Mouse (Mus musculus) cerebellum, adult (tissue): ENCODE measurements around the gene Samd9l.
"Not testable (repeated sequence)": the region's sequence is repeated elsewhere in the genome, so short reads cannot be mapped to it uniquely, and the experiment has no call there.

Source experiments
- ATAC-seq: cut with Nextera tagmentation; 2 replicates; pipeline ENCODE4 v1.9.2; 2017; ENCODE audit warnings: mild to moderate bottlenecking, moderate library complexity, mixed read lengths; ENCODE audit not compliant: insufficient number of reproducible peaks, low FRiP score, low TSS enrichment

The Samd9l gene

DNA sequence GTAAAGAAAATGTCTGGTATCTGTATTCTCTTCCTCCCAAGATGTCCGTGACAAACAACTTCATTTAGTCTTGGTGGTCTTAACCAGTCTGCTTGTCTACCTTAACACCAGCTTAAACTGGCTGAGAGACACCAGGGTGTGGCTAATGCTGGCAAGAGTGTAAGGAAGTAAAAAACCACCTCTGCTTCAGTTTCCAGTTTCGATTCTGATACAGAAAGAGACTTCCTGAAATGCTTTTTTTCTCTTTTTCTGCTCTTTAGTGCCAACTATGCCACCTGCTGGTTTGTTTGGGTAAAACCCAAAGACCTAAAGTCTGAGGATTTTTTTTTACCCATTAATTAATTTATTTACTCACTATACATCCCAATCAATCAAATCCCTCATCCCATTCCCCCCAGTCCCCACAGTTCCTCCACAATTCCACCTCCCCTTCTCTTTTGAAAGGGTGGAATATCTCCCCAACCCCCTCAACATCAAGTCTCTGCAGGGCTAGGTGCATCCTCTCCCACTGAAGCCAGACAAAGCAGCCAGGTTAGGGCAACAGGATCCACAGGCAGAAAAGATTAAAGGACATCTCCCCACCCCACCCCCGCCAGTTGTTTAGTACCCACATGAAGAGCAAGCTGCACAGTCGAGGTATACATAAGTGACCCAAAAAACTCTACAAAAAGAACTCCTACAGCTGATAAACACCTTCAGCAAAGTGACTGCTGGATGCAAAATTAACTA is at the start of gene Samd9l:
Gene Samd9l, minus strand, starts transcription at position 233 of the 729 bp plus-strand sequence.
- ATAC-seq, result not testable (repeated sequence)

- ATAC-seq, result peak; percentile 81
These were observed 48.0 kb upstream of the Samd9l start for GRCm38 (mm10) chr6:3447404-3447803.

GRCm38 (mm10) chr6:3443905-3444304 is 44.5 kb upstream of the Samd9l start:
- no peak for ATAC-seq

GRCm38 (mm10) chr6:3436087-3436486 is 36.7 kb upstream of the Samd9l start:
- ATAC-seq, result no peak

DNA sequence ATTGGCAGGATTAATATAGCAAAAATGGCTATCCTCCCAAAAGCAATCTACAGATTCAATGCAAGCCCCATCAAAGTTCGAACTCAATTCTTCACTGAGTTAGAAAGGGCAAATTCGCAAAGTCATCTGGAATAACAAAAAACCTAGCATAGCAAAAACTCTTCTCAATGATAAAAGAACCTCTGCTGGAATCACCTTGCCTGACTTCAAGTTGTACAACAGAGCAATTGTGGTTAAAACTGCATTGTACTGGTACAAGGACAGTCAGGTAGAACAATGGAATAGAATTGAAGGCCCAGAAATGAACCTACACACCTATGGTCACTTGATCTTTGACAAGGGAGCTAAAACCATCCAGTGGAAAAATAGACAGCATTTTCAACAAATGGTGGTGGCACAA is 31.6 kb upstream of the Samd9l start:
- not testable (repeated sequence) for ATAC-seq

DNA sequence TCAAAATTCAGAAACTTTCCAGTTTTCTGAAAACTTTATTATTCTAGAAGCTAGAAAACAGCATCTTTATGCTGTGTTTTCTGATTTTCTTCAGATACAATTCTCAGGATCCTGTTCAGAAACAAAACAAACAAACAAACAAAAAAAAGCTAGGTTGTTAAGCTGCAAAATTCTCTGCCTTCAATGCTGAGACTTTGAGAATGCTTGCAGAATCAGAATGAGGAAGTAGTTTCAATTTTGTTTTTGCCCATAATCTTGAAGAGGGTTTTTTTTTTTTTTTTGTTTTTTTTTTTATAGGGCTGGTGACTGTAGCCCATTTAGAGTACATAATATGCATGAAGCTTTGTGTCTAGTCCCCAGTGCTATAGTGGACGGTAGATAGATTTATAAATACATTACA is 27.7 kb upstream of the Samd9l start:
- no peak for ATAC-seq

- not testable (repeated sequence) for ATAC-seq
These were observed 26.0 kb upstream of the Samd9l start for GRCm38 (mm10) chr6:3425333-3425732.

GRCm38 (mm10) chr6:3424613-3425277 is 25.4 kb upstream of the Samd9l start:
- not testable (repeated sequence) for ATAC-seq

DNA sequence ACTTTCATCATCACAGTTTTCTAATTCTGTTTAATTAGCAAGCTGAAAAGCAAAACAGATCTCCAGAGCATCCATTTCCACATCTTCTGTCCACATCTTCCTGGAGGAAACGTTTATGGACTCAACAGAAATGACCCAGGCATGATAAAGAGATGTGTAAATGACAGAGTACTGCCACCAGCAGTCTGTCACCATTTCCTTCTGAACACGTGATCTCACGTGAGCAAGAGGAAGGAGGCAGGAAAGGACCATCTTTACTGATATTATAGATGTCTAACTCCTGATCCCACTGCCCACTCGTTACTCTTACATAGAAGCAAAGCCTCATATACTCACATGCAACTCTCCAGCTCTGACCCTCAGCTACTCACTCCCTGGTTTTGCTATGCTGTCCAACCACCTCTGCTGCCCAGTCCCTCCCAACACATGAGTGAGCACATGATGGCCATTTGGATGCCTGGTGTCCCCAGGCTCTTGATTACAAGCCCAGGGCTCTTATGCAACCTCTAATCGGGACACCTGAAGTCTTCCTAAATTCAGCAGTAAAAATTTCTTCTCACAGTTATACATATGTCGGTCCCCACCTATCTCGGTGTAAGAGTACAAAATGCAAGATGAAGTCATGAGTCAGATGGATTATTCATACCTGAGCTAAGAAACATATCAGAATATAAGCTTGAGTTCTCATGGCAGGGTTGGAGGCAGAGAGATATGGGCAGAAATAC is 2.0 kb downstream of the Samd9l start:
- ATAC-seq, result not testable (repeated sequence)

DNA sequence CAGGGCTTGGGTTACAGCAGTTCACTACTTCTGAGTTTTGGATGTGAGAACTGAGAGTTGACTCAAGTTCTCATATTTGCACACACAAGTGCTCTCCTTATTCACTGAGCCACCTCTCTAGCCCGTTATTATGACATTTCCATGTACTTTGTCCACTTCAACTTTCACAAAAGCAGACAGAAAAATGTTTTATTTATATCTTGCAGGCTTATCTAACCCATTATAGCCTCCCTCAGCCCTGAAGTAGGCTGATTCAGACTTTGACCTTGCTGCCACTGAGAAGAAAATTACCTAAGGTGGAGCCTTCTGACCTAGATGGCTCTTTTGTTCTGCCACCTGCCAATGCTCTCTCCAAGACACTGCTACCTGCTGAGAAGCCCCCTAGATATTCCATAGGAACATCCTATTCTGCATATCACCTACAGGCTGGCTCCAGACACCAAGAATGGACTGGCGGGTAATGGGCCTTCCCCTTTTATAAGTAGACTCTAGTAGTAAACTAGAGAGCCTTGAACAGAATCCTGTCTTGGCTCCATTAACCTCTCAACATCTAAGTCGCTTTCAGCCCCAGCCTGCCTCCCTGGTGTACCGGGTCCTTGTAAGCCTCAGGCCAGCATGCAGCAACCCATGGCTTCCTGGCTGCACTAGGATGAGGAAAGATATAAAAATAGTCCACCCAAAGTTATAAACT is 3.3 kb downstream of the Samd9l start:
- not testable (repeated sequence) for ATAC-seq

DNA sequence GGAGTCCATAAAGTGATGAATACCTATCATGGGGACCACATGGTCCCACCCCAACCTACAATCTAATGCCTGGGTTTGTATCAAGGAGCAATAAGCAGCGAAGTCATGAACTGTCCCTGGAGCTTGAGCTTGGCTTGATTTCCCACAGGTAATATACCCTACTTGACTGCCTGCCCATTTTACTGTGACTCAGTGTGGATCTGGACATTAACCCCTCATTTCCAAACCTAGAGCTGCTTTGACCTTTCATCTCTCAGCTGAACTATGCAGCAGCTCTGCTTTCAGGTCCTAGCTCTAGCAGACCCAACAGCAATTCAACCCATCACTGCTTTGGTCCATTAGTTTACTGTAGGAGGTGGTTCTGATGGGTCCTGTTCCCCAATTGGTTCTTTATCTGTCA is 9.4 kb downstream of the Samd9l start:
- no peak for ATAC-seq

DNA sequence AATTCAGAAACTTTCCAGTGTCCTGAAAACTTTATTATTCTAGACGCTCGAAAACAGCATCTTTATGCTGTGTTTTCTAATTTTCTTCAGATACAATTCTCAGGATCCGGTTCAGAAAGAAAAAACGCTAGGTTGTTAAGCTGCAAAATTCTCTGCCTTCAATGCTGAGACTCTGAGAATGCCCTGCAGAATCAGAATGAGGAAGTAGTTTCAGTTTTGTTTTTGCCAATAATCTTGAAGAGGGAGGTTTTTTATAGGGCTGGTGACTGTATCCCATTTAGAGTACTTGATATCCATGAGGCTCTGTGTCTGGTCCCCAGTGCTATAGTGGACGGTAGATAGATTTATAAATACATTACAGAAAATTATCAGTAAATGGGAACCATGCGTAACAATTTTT is 12.8 kb downstream of the Samd9l start:
- no peak for ATAC-seq

- ATAC-seq, result not testable (repeated sequence)
These were observed 14.6 kb downstream of the Samd9l start for GRCm38 (mm10) chr6:3384816-3385215.

DNA sequence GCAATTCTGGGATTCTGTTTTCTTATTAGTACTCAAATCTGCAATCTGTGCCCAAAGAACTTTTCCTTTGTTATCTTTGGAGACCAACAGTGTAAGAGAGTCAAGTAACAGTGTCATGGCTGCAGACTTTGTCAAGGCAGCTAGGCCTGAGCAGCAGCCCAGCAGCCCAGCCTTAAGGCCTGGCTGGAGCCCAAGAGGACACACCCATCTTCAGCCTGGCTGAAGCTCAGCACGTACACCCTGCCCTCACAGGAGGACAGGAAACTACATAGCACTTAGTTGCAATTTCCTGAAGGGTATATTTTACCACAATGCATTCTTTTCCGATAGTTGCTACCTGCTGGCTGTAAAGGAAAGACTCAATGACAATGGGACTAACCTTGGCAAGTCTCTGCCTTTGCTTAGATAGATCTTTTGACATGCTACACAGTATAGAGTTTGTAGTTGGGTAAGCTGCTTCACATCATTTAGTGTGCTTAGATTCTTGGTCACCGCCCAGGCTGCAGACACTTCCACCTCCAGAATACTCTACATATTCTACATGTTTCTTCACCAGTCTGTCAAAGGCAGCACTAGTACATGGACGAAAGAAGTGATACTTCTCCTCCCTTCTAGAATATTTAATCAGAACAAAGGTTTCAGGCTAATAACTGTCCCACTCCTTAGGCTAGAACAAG is 15.1 kb downstream of the Samd9l start:
- ATAC-seq, result not testable (repeated sequence)

- no peak for ATAC-seq
These were observed 20.2 kb downstream of the Samd9l start for GRCm38 (mm10) chr6:3379146-3379545.

GRCm38 (mm10) chr6:3376687-3377086 is 22.7 kb downstream of the Samd9l start:
- ATAC-seq, result no peak

- no peak for ATAC-seq
These were observed 29.8 kb downstream of the Samd9l start for GRCm38 (mm10) chr6:3369527-3369926.

- not testable (repeated sequence) for ATAC-seq
These were observed 33.8 kb downstream of the Samd9l start for GRCm38 (mm10) chr6:3365609-3366008.

DNA sequence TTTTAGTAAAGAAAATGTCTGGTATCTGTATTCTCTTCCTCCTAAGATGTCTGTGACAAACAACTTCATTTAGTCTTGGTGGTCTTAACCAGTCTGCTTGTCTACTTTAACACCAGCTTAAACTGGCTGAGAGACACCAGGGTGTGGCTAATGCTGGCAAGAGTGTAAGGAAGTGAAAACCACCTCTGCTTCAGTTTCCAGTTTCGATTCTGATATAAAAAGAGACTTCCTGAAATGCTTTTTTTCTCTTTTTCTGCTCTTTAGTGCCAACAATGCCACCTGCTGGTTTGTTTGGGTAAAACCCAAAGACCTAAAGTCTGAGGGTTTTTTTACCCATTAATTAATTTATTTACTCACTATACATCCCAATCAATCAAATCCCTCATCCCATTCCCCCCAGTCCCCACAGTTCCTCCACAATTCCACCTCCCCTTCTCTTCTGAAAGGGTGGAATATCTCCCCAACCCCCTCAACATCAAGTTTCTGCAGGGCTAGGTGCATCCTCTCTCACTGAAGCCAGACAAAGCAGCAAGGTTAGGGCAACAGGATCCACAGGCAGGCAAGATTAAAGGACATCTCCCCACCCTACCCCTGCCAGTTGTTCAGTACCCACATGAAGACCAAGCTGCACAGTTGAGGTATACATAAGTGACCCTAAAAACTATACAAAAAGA is 53.3 kb downstream of the Samd9l start:
- not testable (repeated sequence) for ATAC-seq
